Mouse (Mus musculus) liver, embryonic 18 days (tissue): Measurements from ENCODE around the gene Tmem139. TPM values are rescaled to one million over a fixed set of nuclear protein-coding genes. Genes with fewer than 3 reads are reported as not detected.

Source experiments
- polyA plus RNA-seq: library from polyadenylated mRNA; depleted of rRNA; stranded (reverse); fragments of >200 nt; gene quantifications from 2 replicates; pipeline ENCODE4 v1.2.3, GENCODE M21; 2012; rRNA removed

Tmem139 gene
- polyA plus RNA-seq = 0.26 and 0.29 TPM in 2 replicates

GRCm38 (mm10) chr6:42261524-42262170, at the start of gene Tmem139:
Gene Tmem139, plus strand, starts transcription at chr6:42261970.

GRCm38 (mm10) chr6:42215028-42215427, 46.7 kb upstream of the Tmem139 start, which contains the start of gene Tas2r144:
Gene Tas2r144, plus strand, starts transcription at chr6:42215328.

GRCm38 (mm10) chr6:42245711-42246353, 15.9 kb upstream of the Tmem139 start, which contains the start of gene Gstk1:
Gene Gstk1, plus strand, starts transcription at chr6:42245935.

GRCm38 (mm10) chr6:42264626-42265312, 3.0 kb downstream of the Tmem139 start, which contains the start of gene Casp2:
Gene Casp2, plus strand, starts transcription at chr6:42264985.

DNA sequence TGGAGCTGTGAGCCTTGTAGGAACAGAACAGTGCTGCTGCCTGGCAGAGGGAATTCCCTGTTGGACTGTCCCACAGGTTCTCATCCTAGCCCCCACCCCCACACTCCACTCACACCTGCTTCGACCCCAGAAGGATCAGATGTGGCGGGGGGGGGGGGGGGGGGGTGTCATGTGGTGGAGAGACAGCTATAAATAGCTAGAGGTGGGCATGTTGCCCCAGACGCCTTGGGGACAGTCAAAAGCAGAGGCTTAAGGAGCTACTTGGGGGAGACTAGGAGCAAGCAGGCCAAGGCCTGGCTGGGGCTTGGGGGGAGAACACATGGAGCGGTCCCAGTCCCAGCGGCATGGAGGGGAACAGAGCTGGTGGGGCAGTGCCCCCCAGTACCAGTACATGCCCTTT, 24.7 kb downstream of the Tmem139 start, which contains the start of gene Clcn1:
Gene Clcn1, plus strand, starts transcription at position 238 of the 400 bp plus-strand sequence.

Other genes starting within 250 kb of the Tmem139 start
- gene Sva, start 223.6 kb upstream of the Tmem139 start, polyA plus RNA-seq = not detected in 2 replicates
- not detected in 2 replicates for gene Tas2r139, start 121.0 kb upstream of the Tmem139 start, polyA plus RNA-seq
- not detected in 2 replicates for gene Tas2r144, start 46.6 kb upstream of the Tmem139 start, polyA plus RNA-seq
- gene Gstk1, start 16.0 kb upstream of the Tmem139 start, polyA plus RNA-seq = 11.0 and 14.4 TPM in 2 replicates
- gene Casp2, start 3.0 kb downstream of the Tmem139 start, polyA plus RNA-seq = 17.4 and 18.2 TPM in 2 replicates
- gene Clcn1, start 24.7 kb downstream of the Tmem139 start, polyA plus RNA-seq = 0.11 and 0.14 TPM in 2 replicates
- 0.03 and 0.05 TPM in 2 replicates for gene Fam131b, start 62.7 kb downstream of the Tmem139 start, polyA plus RNA-seq
- gene Zyx, start 87.7 kb downstream of the Tmem139 start, polyA plus RNA-seq = 37.7 and 44.0 TPM in 2 replicates
- 15.6 and 17.5 TPM in 2 replicates for gene Epha1, start 111.3 kb downstream of the Tmem139 start, polyA plus RNA-seq
- 0.04 TPM in 1 of 2 replicates, not detected in the other for gene Tas2r143, start 138.3 kb downstream of the Tmem139 start, polyA plus RNA-seq
- gene Tas2r135, start 143.5 kb downstream of the Tmem139 start, polyA plus RNA-seq = 0.03 and 0.04 TPM in 2 replicates
- 0.04 TPM in 1 of 2 replicates, not detected in the other for gene Tas2r126, start 172.6 kb downstream of the Tmem139 start, polyA plus RNA-seq
- gene Olfr458, start 203.2 kb downstream of the Tmem139 start, polyA plus RNA-seq = not detected in 2 replicates
- not detected in 2 replicates for gene Olfr457, start 214.4 kb downstream of the Tmem139 start, polyA plus RNA-seq
- gene Olfr456, start 225.2 kb downstream of the Tmem139 start, polyA plus RNA-seq = not detected in 2 replicates